Mouse (Mus musculus): ENCODE results near the gene Dll4. TPM values are rescaled to one million over a fixed set of nuclear protein-coding genes. Genes with fewer than 3 reads are reported as not detected.

The Dll4 gene
- total RNA-seq, 2 experiments from 2014 or later: 1.6 to 2.3 TPM

- DNase-seq (ENCODE audit: low spot score in 2 of 2): no peak
Observed at GRCm38 (mm10) chr2:119332177-119332661, 6.6 kb downstream of the Dll4 start.

- DNase-seq (ENCODE audit: low spot score in 2 of 2): no peak
Observed at GRCm38 (mm10) chr2:119334135-119334534, 8.6 kb downstream of the Dll4 start.

GRCm38 (mm10) chr2:119334964-119335525 lies 9.5 kb downstream of the Dll4 start:
- no peak for DNase-seq (ENCODE audit: low spot score in 2 of 2)

GRCm38 (mm10) chr2:119335535-119335934 lies 10.0 kb downstream of the Dll4 start:
- DNase-seq (ENCODE audit: low spot score in 2 of 2): no peak

GRCm38 (mm10) chr2:119336002-119336401 lies 10.4 kb downstream of the Dll4 start:
- no peak for DNase-seq (ENCODE audit: low spot score in 2 of 2)

GRCm38 (mm10) chr2:119336470-119336869 lies 10.9 kb downstream of the Dll4 start:
- DNase-seq (ENCODE audit: low spot score in 2 of 2): no peak

- peak; percentile 74 to 85 for DNase-seq (ENCODE audit: low spot score in 2 of 2)
Observed at GRCm38 (mm10) chr2:119337425-119338265, 12.1 kb downstream of the Dll4 start.

- no peak for DNase-seq (ENCODE audit: low spot score in 2 of 2)
Observed at GRCm38 (mm10) chr2:119344537-119345138, 19.1 kb downstream of the Dll4 start.

GRCm38 (mm10) chr2:119350555-119351486 lies 25.2 kb downstream of the Dll4 start, which contains the start of gene Chac1:
Chac1 (plus strand) TSS chr2:119351229.
- DNase-seq (ENCODE audit: low spot score in 2 of 2): peak; percentile 94 to 96

- DNase-seq (ENCODE audit: low spot score in 2 of 2): no peak
Observed at GRCm38 (mm10) chr2:119353707-119354106, 28.1 kb downstream of the Dll4 start.

- DNase-seq (ENCODE audit: low spot score in 2 of 2): no peak
Observed at GRCm38 (mm10) chr2:119355089-119355488, 29.5 kb downstream of the Dll4 start.

- no peak for DNase-seq (ENCODE audit: low spot score in 2 of 2)
Observed at GRCm38 (mm10) chr2:119355651-119356050, 30.1 kb downstream of the Dll4 start.

- no peak for DNase-seq (ENCODE audit: low spot score in 2 of 2)
Observed at GRCm38 (mm10) chr2:119356310-119356709, 30.7 kb downstream of the Dll4 start.

- no peak for DNase-seq (ENCODE audit: low spot score in 2 of 2)
Observed at GRCm38 (mm10) chr2:119356805-119357204, 31.2 kb downstream of the Dll4 start.

GRCm38 (mm10) chr2:119358249-119358648 lies 32.7 kb downstream of the Dll4 start:
- DNase-seq (ENCODE audit: low spot score in 2 of 2): no peak

- DNase-seq (ENCODE audit: low spot score in 2 of 2): no peak
Observed at GRCm38 (mm10) chr2:119359721-119360291, 34.2 kb downstream of the Dll4 start.

GRCm38 (mm10) chr2:119364969-119365368 lies 39.4 kb downstream of the Dll4 start:
- DNase-seq (ENCODE audit: low spot score in 2 of 2): no peak

GRCm38 (mm10) chr2:119367346-119367745 lies 41.8 kb downstream of the Dll4 start:
- DNase-seq (ENCODE audit: low spot score in 2 of 2): no peak

- DNase-seq (ENCODE audit: low spot score in 2 of 2): no peak
Observed at GRCm38 (mm10) chr2:119370116-119370515, 44.5 kb downstream of the Dll4 start.

GRCm38 (mm10) chr2:119377286-119377685 lies 51.7 kb downstream of the Dll4 start:
- DNase-seq (ENCODE audit: low spot score in 2 of 2): no peak

GRCm38 (mm10) chr2:119377826-119378225 lies 52.2 kb downstream of the Dll4 start:
- DNase-seq (ENCODE audit: low spot score in 2 of 2): no peak

All from left cerebral cortex, adult 18-20 months (tissue).